Mouse (Mus musculus) kidney, adult 18-20 months (tissue): ENCODE measurements around the gene Cass4.

Source experiments
- DNase-seq: peaks from one replicate; pipeline ENCODE4 v3.0.0; 2021

Gene Cass4

GRCm38 (mm10) chr2:172393391-172394051, at the start of gene Cass4:
Cass4 (plus strand) TSS chr2:172393794.
- DNase-seq: no peak

- DNase-seq: no peak
Measured at GRCm38 (mm10) chr2:172344669-172345068, 48.9 kb upstream of the Cass4 start.

GRCm38 (mm10) chr2:172345258-172345738, 48.3 kb upstream of the Cass4 start, which contains the start of gene Fam210b:
Fam210b (plus strand) TSS chr2:172345565.
- DNase-seq: peak; percentile 99

GRCm38 (mm10) chr2:172346034-172346929, 47.3 kb upstream of the Cass4 start:
- DNase-seq: peak; percentile 61

GRCm38 (mm10) chr2:172346933-172347611, 46.5 kb upstream of the Cass4 start:
- no peak for DNase-seq

GRCm38 (mm10) chr2:172348297-172348950, 45.2 kb upstream of the Cass4 start:
- no peak for DNase-seq

- no peak for DNase-seq
Measured at GRCm38 (mm10) chr2:172349776-172350175, 43.8 kb upstream of the Cass4 start.

GRCm38 (mm10) chr2:172350773-172351172, 42.8 kb upstream of the Cass4 start:
- no peak for DNase-seq

GRCm38 (mm10) chr2:172353218-172353617, 40.4 kb upstream of the Cass4 start:
- DNase-seq: no peak

GRCm38 (mm10) chr2:172354761-172355160, 38.8 kb upstream of the Cass4 start:
- DNase-seq: no peak

- DNase-seq: no peak
Measured at GRCm38 (mm10) chr2:172355833-172356232, 37.8 kb upstream of the Cass4 start.

- DNase-seq: no peak
Measured at GRCm38 (mm10) chr2:172363176-172363575, 30.4 kb upstream of the Cass4 start.

GRCm38 (mm10) chr2:172370411-172371223, 23.0 kb upstream of the Cass4 start, which contains the start of the genes Aurka and Cstf1:
Aurka (minus strand) TSS chr2:172370535.
Cstf1 (plus strand) TSS chr2:172370681.
- peak; percentile 98 for DNase-seq

- DNase-seq: no peak
Measured at GRCm38 (mm10) chr2:172371258-172371657, 22.3 kb upstream of the Cass4 start.

- no peak for DNase-seq
Measured at GRCm38 (mm10) chr2:172376551-172376950, 17.0 kb upstream of the Cass4 start.

GRCm38 (mm10) chr2:172376999-172377515, 16.5 kb upstream of the Cass4 start:
- no peak for DNase-seq

- DNase-seq: peak; percentile 22
Measured at GRCm38 (mm10) chr2:172378332-172378731, 15.3 kb upstream of the Cass4 start.

- no peak for DNase-seq
Measured at GRCm38 (mm10) chr2:172380513-172380912, 13.1 kb upstream of the Cass4 start.

- DNase-seq: no peak
Measured at GRCm38 (mm10) chr2:172381341-172381740, 12.3 kb upstream of the Cass4 start.

GRCm38 (mm10) chr2:172381898-172382297, 11.7 kb upstream of the Cass4 start:
- DNase-seq: no peak

GRCm38 (mm10) chr2:172384715-172385114, 8.9 kb upstream of the Cass4 start:
- DNase-seq: no peak
